Mouse (Mus musculus): Measurements from ENCODE around the gene Pold1.

Pold1 gene

GRCm38 (mm10) chr7:44547725-44548124, 924 bp downstream of the Pold1 start:
- in situ Hi-C loops (cut with MboI, MseI) = no loop called here

GRCm38 (mm10) chr7:44547041-44547440, 1.6 kb downstream of the Pold1 start:
- in situ Hi-C loops (cut with MboI, MseI) = no loop called here

GRCm38 (mm10) chr7:44546274-44546673, 2.4 kb downstream of the Pold1 start:
- in situ Hi-C loops (cut with MboI, MseI) = no loop called here

DNA sequence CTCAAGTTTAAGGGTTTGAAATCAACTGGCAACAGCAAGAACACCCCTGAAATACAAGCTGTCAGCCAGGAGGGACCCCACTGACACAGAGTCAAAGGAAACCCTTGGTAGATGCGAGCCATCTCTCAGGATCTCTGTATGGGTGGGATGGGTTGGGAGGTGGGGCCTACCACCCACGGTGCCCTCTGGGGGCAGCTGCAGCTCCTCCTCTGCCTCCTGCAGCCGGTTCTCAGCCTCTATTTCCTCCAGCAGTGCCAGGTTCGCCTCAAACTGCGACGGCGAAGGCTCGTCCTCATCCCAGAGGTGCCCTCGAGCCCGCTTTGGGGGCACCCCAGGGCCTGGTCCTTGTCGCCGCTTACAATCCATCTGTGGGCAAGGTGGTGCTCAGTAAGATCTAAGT, 5.6 kb downstream of the Pold1 start:
- in situ Hi-C loops (cut with MboI, MseI) = no loop called here

GRCm38 (mm10) chr7:44542555-44542954, 6.1 kb downstream of the Pold1 start:
- in situ Hi-C loops (cut with MboI, MseI) = no loop called here

GRCm38 (mm10) chr7:44538756-44539624, 9.7 kb downstream of the Pold1 start:
- in situ Hi-C loops (cut with MboI, MseI) = no loop called here

DNA sequence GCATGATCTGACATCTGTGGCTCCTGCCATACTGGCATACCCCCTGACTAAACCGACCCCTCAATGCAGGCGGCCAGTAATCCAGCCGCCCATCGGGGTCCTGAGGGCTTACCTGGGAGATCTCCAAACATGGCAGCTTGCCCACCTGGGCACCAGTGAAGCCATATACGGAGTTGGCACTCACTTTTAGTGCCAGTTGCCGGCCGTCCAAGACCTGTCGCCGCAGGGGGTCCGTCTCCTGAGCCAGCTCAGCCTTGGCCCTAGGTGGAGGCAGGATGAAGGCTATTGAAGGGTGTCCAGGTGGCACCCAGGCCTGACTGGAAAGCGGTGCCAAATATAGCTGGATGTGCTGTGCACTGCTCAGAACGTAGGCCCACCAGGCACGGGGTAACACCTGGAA, 11.2 kb downstream of the Pold1 start:
- in situ Hi-C loops (cut with MboI, MseI) = no loop called here

DNA sequence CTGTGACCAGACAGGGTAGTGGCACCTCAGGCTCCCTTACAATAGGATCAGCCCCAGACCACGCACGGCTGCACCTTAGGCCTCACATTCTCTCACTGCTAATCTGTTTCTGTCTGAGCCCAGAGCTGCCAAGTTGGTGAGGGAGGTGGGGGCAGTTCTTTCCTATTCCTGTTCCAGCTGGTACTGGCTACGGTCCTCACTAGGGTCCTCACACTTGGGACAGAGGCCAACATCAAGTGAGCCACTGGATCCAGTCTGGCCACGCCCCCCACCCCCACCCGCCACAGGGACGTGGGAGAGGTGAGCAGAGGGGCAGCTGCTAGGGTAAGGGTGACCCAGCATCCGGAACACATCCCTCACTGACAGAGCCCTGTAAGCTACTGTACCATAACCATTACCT, 11.6 kb downstream of the Pold1 start:
- in situ Hi-C loops (cut with MboI, MseI) = no loop called here

DNA sequence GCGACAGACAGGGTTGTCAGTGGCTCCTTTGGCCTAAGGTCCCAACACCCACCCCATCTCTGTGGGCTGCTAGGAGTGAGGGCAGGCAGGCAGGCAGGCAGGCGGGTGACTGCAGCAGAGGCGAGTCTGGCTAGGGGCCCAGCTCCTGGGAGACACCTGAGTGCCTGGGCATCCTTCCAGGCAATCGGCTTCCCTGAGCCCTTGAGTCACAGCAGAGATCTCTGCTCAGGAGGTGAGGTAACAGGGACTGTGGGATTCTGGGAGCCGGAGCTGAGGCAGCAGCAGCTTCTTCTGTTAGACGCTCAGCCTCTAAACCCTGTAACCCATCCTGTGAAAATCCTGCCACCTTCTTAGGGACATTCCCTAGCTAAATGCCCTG, 12.1 kb downstream of the Pold1 start:
- in situ Hi-C loops (cut with MboI, MseI) = no loop called here

GRCm38 (mm10) chr7:44535657-44536589, 12.7 kb downstream of the Pold1 start:
- in situ Hi-C loops (cut with MboI, MseI) = no loop called here

DNA sequence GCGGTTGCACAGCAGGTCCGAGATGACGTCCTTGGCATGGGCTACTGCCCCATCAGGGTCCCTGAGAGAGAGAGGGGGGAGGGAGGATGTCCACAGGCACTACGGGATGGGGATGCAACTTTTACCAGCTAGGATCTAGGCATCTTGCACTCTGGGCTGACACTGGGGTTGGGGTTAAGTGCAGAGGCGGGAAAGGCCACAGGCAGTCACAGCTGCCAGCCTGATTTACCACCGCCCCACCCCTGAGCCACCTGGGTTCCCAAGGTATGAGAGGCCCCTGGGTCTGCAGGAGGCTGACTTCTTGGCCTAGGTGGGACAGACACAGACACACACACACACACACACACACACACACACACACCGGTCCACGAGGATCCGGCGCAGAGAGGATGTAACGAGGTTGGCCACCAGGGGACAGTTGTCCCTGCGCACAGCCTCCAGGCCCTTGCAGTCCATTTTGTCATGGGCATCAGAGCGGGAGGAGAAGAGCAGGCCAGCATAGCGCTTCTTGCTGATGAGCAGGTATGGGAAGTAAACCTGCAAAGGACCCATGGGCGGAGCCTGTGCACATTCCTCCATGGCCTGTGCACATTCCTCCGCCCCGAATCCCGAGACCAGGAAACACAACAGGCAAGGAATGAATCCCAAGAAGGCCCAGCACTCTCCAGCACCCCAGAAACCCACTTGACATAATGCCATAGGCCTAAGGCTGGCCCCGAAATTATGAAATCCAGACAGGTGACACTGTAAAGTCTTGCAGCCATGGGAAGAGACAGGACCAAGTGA, 13.8 kb downstream of the Pold1 start:
- in situ Hi-C loops (cut with MboI, MseI) = no loop called here

GRCm38 (mm10) chr7:44534242-44534641, 14.4 kb downstream of the Pold1 start:
- in situ Hi-C loops (cut with MboI, MseI) = no loop called here

DNA sequence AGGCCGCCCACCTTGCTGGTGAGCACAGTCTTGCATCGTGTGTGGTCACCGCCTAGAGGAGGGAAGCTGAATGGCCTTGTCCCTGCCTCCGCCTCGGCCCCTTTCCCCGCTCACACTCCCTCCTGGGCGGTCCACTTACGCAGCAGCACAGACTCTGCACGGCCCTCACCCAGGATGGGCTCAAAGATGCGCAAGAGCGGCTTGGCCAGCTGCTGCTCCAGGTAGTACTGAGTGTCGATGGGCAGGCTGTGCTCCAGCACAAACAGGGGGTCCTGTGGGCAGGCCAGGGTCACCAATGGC, 15.0 kb downstream of the Pold1 start:
- in situ Hi-C loops (cut with MboI, MseI) = no loop called here

- in situ Hi-C loops (cut with MboI, MseI) = no loop called here
Observed at GRCm38 (mm10) chr7:44532918-44533745, 15.5 kb downstream of the Pold1 start.

GRCm38 (mm10) chr7:44531946-44532732, 16.5 kb downstream of the Pold1 start, which contains the start of gene Spib:
TSS of gene Spib (minus strand) at chr7:44532071.
- in situ Hi-C loops (cut with MboI, MseI) = no loop called here

DNA sequence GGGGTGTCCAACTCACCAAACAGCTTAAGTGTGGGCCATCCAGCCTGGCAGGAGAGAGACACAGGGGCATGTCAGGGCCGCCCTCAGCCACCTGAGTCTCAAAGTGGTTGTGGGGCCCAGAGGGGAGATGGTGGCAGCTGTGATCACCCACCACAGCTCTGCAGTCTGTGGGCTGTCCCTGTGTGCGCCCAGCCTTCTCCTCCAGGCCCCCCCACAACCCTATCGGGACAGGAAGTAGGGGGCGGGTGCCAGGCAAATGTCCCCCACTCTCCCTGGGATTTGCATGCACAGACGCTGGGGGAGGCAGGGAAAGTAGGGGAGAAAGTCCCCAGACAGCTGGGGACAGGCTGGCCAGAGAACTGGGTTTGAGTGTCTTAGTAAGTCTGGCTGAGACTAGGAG, 17.4 kb downstream of the Pold1 start:
- in situ Hi-C loops (cut with MboI, MseI) = no loop called here

DNA sequence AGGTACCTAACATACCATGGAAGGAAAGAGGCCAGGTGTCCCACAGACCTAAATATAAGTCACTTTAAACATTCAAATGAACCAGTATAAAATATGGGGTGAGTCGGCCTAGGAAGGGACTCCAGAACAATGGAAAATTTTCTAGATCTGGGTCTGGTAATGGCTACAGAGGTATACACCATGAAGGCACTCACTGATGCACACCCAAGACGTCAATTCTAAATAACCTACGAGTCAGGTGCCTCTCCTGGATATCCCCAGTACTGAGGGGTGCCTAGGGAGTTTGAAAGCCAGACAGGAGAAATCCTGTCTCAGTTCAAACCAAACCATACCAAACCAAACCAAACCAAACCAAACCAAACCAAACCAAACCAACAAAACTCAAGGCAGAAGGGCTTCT, 18.1 kb downstream of the Pold1 start:
- in situ Hi-C loops (cut with MboI, MseI) = no loop called here

DNA sequence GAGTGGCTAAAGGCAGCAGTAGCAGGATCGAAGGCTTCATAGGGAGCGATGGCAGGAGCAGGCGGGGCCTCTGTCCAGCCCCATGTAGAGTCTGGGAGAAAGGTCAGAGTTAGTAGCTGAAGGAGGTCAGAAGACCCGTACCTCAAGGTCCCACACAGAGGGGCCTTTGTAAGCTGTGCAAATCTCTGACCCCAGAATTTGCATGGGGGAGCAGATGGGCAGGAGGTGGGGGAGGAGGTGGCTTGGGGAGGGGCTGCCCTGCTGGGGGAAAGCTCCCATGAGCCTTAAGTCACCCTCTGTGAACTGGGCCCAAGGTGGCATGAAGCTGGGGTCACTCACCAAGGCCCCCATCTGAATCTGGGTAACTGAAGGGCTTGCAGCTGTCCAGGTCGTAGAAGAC, 19.1 kb downstream of the Pold1 start:
- in situ Hi-C loops (cut with MboI, MseI) = no loop called here

DNA sequence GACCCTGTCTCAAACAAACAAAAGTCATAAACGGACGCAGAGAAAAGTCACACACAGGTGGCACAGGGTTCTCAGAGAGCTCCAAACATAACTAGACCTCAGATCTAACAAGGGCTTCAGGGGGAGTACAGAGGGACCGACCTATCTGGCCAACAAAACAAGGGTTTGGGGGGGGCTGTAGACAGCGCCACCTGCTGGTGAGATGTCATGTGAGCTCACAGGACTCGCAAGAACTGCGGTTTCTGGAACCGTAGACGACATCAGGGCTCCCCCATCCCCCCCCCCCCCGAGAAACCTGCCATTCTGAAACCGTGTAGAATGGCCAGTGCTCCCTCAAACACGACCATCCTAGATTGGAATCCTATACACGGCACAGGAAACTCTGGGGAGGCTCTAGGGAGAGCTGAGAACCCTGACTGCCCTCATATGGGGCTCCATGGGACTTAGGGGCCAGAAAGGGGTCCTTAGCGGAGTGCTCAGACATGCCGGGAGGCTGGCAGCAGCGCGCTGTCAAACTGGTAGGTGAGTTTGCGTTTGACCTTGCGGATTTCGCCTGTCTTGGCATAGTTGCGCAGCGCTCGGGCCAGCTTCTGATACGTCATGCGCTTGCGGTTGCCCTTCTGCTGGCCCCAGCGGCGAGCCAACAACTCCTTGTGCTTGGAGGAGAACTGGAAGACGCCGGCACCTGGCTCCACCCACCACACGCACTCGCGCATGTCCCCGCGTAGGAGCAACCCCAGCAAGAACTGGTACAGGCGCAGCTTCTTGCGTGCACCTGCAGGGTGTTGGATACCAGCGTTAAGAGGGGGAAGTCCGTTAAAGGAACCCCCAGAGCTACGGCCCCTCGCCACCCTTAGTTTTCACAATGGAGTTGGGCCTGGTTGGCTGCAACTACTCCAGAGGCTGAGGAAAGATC, 20.9 kb downstream of the Pold1 start:
- in situ Hi-C loops (cut with MboI, MseI) = no loop called here
